Mouse (Mus musculus) heart, postnatal 25 days (tissue): ENCODE results near the gene Kndc1. TPM values are rescaled to one million over a fixed set of nuclear protein-coding genes. Genes with fewer than 3 reads are reported as not detected.

Experiments used
- DNase-seq: peaks from one replicate; pipeline ENCODE4 v3.0.0; 2022; ENCODE audit warnings: low spot score
- intact Hi-C: fragments of 180-260 bp; cut with DNase I; formaldehyde crosslinking; loops from one replicate; pipeline ENCODE4 v1.15.1; 2025
- microRNA-seq: library from miRNA; unstranded; fragments of <30 nt; microRNA quantifications from one replicate; pipeline ENCODE4 v1.2.0, GENCODE M21; 2022
- total RNA-seq, 2 experiments: library from RNA; stranded (reverse); gene quantifications; 2 replicates each; pipeline ENCODE4 v1.2.3; 2021

Kndc1 gene
- total RNA-seq, 2 experiments from 2014 or later = not detected

GRCm38 (mm10) chr7:139978278-139978892, 83.9 kb downstream of the Kndc1 start, which contains the start of gene 6430531B16Rik:
TSS of gene 6430531B16Rik (minus strand) at chr7:139978755.
- peak; percentile 50 for DNase-seq
- intact Hi-C loops = no loop called here

GRCm38 (mm10) chr7:139979011-139979719, 84.7 kb downstream of the Kndc1 start:
- intact Hi-C loops = no loop called here
- no peak for DNase-seq

GRCm38 (mm10) chr7:139980778-139981177, 86.3 kb downstream of the Kndc1 start:
- intact Hi-C loops = no loop called here

GRCm38 (mm10) chr7:139982058-139982457, 87.6 kb downstream of the Kndc1 start:
- intact Hi-C loops = no loop called here
- DNase-seq = no peak

More at GRCm38 (mm10) chr7:139980778-139981177, 86.3 kb downstream of the Kndc1 start:
- no peak for DNase-seq

GRCm38 (mm10) chr7:139984505-139984904, 90.0 kb downstream of the Kndc1 start:
- intact Hi-C loops = no loop called here
- no peak for DNase-seq

- intact Hi-C loops = no loop called here
- DNase-seq = no peak
Measured at GRCm38 (mm10) chr7:139988272-139988671, 93.8 kb downstream of the Kndc1 start.

GRCm38 (mm10) chr7:139990864-139991394, 96.4 kb downstream of the Kndc1 start:
- no peak for DNase-seq
- intact Hi-C loops = no loop called here

Small RNA genes within 50 kb of the gene (microRNA-seq; reads per million reads assigned to microRNA genes)
- gene Mir202 (0.83 reads per million), gene Mir7062 (1.1 reads per million), gene mmu-mir-7686 (not detected)

Other genes with a start within 250 kb of the Kndc1 start
- under 1 TPM in 1 of 2 experiments, not detected in 1; 0.16 TPM for gene Cfap46, start 210.9 kb upstream of the Kndc1 start, total RNA-seq
- gene Adgra1, start 60.5 kb upstream of the Kndc1 start, total RNA-seq = under 1 TPM in 1 of 2 experiments, not detected in 1; 0.28 TPM
- not detected for gene Utf1, start 49.1 kb downstream of the Kndc1 start, total RNA-seq
- not detected for gene 6430531B16Rik, start 84.1 kb downstream of the Kndc1 start, total RNA-seq
- gene Adam8, start 97.9 kb downstream of the Kndc1 start, total RNA-seq = under 1 TPM; 0.20 to 0.73 TPM
- gene Zfp511, start 141.7 kb downstream of the Kndc1 start, total RNA-seq = 10 to 100 TPM; 10.9 to 11.2 TPM
- 10 to 100 TPM; 25.4 to 27.2 TPM for gene Tubgcp2, start 142.0 kb downstream of the Kndc1 start, total RNA-seq
- gene Msx3, start 154.4 kb downstream of the Kndc1 start, total RNA-seq = not detected
- not detected for gene Caly, start 187.9 kb downstream of the Kndc1 start, total RNA-seq
- not detected for gene Prap1, start 198.7 kb downstream of the Kndc1 start, total RNA-seq
- 10 to 100 TPM; 80.9 to 84.0 TPM for gene Fuom, start 207.7 kb downstream of the Kndc1 start, total RNA-seq
- gene Paox, start 221.1 kb downstream of the Kndc1 start, total RNA-seq = 1 to 10 TPM; 3.5 to 3.7 TPM
- 100 to 1,000 TPM; 441 to 471 TPM for gene Echs1, start 221.8 kb downstream of the Kndc1 start, total RNA-seq
- gene Mtg1, start 242.9 kb downstream of the Kndc1 start, total RNA-seq = 10 to 100 TPM; 22.9 to 30.8 TPM